Mouse (Mus musculus) limb, embryonic 11.5 days (tissue): ENCODE results near the gene Plekhg1. TPM values are rescaled to one million over a fixed set of nuclear protein-coding genes. Genes with fewer than 3 reads are reported as not detected.

ENCODE experiments used
- ATAC-seq: fragments of 200-750 bp; cut with Nextera tagmentation; 2 replicates; pipeline ENCODE4 v1.8.0; 2017; ENCODE audit warnings: low read depth; ENCODE audit not compliant: insufficient number of reproducible peaks, low FRiP score, low TSS enrichment
- DNase-seq: peaks from one replicate; pipeline ENCODE4 v3.0.0-alpha.2; 2015; ENCODE audit warnings: low spot score
- H3K27ac ChIP-seq: fragments of 300-500 bp; sonication (generic); replicated peaks from 2 replicates; pipeline ENCODE4 v1.5.1; 2014; ENCODE audit warnings: low read depth, mild to moderate bottlenecking, low read length
- H3K27me3 ChIP-seq: fragments of 300-500 bp; sonication (generic); 2 replicates; pipeline ENCODE4 v1.6.1; 2014; ENCODE audit warnings: mild to moderate bottlenecking, low read length, mixed read lengths; ENCODE audit not compliant: control insufficient read depth, insufficient read depth
- H3K36me3 ChIP-seq: fragments of 300-500 bp; sonication (generic); 2 replicates; pipeline ENCODE4 v1.6.1; 2014; ENCODE audit warnings: mild to moderate bottlenecking, low read length, moderate library complexity, mixed read lengths; ENCODE audit not compliant: control insufficient read depth, insufficient read depth
- H3K4me1 ChIP-seq: fragments of 300-500 bp; sonication (generic); 2 replicates; pipeline ENCODE4 v1.6.1; 2014; ENCODE audit warnings: low read length, mixed read lengths; ENCODE audit not compliant: control insufficient read depth, insufficient read depth
- H3K4me2 ChIP-seq: fragments of 300-500 bp; sonication (generic); 2 replicates; pipeline ENCODE4 v1.6.1; 2014; ENCODE audit warnings: low read depth, mild to moderate bottlenecking, moderate library complexity; ENCODE audit not compliant: severe bottlenecking
- H3K4me3 ChIP-seq: fragments of 300-500 bp; sonication (generic); 2 replicates; pipeline ENCODE4 v1.5.1; 2014; ENCODE audit warnings: low read depth, low read length
- H3K9ac ChIP-seq: fragments of 300-500 bp; sonication (generic); 2 replicates; pipeline ENCODE4 v1.6.1; 2014; ENCODE audit warnings: mild to moderate bottlenecking, low read length
- H3K9me3 ChIP-seq: fragments of 300-500 bp; sonication (generic); 2 replicates; pipeline ENCODE4 v1.6.1; 2016; ENCODE audit warnings: low read length; ENCODE audit not compliant: control insufficient read depth
- WGBS: fragments of 180-500 bp; shearing (Covaris S2); extraction: QIAGEN DNeasy Blood & Tissue Kit; methylation state at CpG from one replicate; pipeline ENCODE4 v1.1.7; 2014; 5-methylcytosine and 5-hydroxymethylcytosine counted together
- polyA plus RNA-seq: library from polyadenylated mRNA; unstranded; fragments of >200 nt; fragmentation: Nextera tagmentation; extraction: Ambion mirVana; gene quantifications from 2 replicates; pipeline ENCODE4 v1.2.1, GENCODE M21; 2014

Plekhg1 gene
- polyA plus RNA-seq, 1 experiment from 2014 or later = 10.2 TPM

- H3K9me3 ChIP-seq = no peaks in the 10 kb centered on the region
- 89% methylated on average over 6 of the region's 6 CpGs for WGBS
- H3K4me1 ChIP-seq = peaks cover 13% of the 10 kb centered on the region; the same call in 1 of the 2 replicates
- ATAC-seq = no peak
- no peak overlapping the region for H3K4me2 ChIP-seq
- H3K27ac ChIP-seq = no peak overlapping the region
- H3K27me3 ChIP-seq = no peaks in the 10 kb centered on the region
- no peaks in the 10 kb centered on the region for H3K36me3 ChIP-seq
- no peak overlapping the region for H3K4me3 ChIP-seq
- no peak overlapping the region for H3K9ac ChIP-seq
- DNase-seq = no peak
Observed at GRCm38 (mm10) chr10:3826043-3826442, 85.9 kb downstream of the Plekhg1 start.

DNA sequence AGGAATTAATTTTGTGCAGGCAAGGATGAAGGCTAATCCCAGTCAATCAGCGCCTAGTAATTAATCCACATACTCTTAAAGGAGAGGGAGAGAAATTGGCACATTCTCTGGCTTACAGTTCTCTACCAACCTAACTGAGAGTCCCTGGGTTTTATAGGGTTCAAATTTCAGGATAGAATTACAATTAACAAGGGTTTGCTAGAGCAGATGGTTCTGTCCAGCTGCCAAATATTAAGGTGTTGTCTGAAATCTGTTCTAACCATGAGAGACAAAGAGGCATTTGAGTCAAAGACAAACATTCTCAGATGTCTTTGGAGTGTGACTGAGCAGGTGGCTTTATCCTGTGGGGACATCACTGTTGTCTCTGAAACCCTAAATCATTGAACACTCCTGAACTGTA, 87.2 kb downstream of the Plekhg1 start:
- no peak overlapping the region for H3K4me2 ChIP-seq
- ATAC-seq (no peak), DNase-seq (no peak)
- peaks cover 13% of the 10 kb centered on the region; the same call in 1 of the 2 replicates for H3K4me1 ChIP-seq
- H3K36me3 ChIP-seq = no peaks in the 10 kb centered on the region
- H3K27ac ChIP-seq = no peak overlapping the region
- no peaks in the 10 kb centered on the region for H3K27me3 ChIP-seq
- WGBS = 59% methylated on average over 1 of the region's 1 CpGs
- no peak overlapping the region for H3K9ac ChIP-seq
- H3K4me3 ChIP-seq = no peak overlapping the region
- no peaks in the 10 kb centered on the region for H3K9me3 ChIP-seq

DNA sequence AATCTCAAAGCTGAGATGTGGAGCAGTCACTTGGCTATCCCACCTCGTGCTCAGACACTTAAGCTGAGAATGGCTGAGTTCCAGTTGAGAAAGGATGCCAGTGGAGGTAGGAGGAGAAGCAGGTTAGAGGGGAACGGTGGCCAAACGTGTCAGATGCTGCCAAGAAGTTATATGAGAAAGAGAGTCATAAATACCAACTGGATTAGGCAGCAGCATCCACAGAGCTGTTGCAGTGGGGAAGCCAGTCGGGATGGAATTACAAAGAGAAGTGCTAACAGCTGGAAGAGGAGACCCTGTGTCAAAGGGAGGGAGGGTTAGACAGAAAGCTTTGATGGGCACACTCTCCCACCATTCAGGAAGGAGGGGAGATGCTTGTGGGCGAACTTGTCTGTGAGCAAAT, 89.3 kb downstream of the Plekhg1 start:
- no peak overlapping the region for H3K9ac ChIP-seq
- H3K9me3 ChIP-seq = no peaks in the 10 kb centered on the region
- no peaks in the 10 kb centered on the region for H3K36me3 ChIP-seq
- no peaks in the 10 kb centered on the region for H3K27me3 ChIP-seq
- no peak for DNase-seq
- H3K4me3 ChIP-seq = no peak overlapping the region
- no peak overlapping the region for H3K4me2 ChIP-seq
- 17% methylated on average over 5 of the region's 5 CpGs for WGBS
- ATAC-seq = no peak
- H3K27ac ChIP-seq = no peak overlapping the region
- H3K4me1 ChIP-seq = peaks cover 13% of the 10 kb centered on the region; the same call in 1 of the 2 replicates

DNA sequence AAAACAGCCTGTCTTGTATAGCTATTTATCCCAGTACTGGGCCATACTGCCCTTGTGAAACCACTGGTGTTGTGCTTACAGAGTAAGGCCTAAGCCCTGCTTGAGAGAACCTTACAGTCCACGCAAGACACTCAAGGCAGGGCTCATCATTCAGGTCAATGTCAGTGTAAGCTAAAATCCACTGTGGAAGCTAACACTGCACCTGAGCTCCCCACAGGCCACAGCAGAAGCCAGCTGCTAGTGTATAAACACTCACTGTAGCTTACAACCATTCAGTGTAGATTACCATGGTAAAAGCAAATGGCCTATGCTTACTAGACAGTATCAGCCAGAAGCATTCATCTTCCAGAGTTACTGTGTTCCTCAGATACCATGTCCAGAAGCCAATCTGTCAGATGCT, 90.5 kb downstream of the Plekhg1 start:
- H3K4me3 ChIP-seq = no peak overlapping the region
- no peaks in the 10 kb centered on the region for H3K9me3 ChIP-seq
- ATAC-seq (no peak), DNase-seq (no peak)
- no peak overlapping the region for H3K4me2 ChIP-seq
- H3K27ac ChIP-seq = no peak overlapping the region
- no peaks in the 10 kb centered on the region for H3K27me3 ChIP-seq
- peaks cover 13% of the 10 kb centered on the region; the same call in 1 of the 2 replicates for H3K4me1 ChIP-seq
- H3K36me3 ChIP-seq = no peaks in the 10 kb centered on the region
- H3K9ac ChIP-seq = no peak overlapping the region
- WGBS = 97% methylated on average over 1 of the region's 1 CpGs

DNA sequence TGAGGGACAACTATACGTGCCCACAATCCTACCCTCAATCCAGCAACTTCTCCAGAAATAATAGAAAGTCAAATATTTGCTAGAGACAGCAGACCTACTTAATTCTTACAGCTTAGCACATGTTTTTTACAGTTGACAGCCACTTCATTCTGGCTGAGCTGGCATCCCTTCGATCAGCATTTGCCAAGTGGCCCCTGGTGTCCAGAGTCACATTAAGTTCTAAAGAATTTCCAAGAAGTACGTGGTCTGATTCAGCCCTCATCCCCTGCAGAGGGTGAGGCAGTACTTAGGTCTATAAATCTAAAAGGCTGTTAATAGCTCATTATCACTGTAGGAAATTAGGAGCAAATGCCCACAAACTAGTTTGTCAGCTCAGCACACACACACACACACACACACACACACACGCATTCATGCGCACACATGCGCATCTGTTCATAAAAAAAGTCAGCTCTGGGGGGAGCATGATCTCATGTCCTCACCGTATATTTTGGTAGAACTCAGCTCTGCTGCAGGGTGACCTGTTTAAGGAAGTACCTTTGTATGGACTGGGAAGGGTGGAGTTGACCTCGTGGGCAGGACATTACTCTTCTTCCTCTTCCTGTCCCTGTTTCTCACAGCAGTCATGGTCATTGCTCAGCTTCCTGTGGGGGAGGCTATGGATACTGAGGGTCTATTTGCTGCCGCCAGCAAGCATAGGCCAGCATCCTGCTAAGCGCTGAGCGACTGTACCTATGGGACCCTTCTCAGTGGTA, 91.6 kb downstream of the Plekhg1 start:
- Histone ChIP-seq H3K9me3 (no peaks in the 10 kb centered on the region), H3K27me3 (no peaks in the 10 kb centered on the region), H3K36me3 (no peaks in the 10 kb centered on the region), H3K4me2 (no peak overlapping the region), H3K4me1 (peaks cover 13% of the 10 kb centered on the region; the same call in 1 of the 2 replicates), H3K4me3 (no peak overlapping the region), H3K27ac (no peak overlapping the region), H3K9ac (no peak overlapping the region)
- WGBS = 75% methylated on average over 11 of the region's 11 CpGs
- DNase-seq = no peak
- no peak for ATAC-seq

DNA sequence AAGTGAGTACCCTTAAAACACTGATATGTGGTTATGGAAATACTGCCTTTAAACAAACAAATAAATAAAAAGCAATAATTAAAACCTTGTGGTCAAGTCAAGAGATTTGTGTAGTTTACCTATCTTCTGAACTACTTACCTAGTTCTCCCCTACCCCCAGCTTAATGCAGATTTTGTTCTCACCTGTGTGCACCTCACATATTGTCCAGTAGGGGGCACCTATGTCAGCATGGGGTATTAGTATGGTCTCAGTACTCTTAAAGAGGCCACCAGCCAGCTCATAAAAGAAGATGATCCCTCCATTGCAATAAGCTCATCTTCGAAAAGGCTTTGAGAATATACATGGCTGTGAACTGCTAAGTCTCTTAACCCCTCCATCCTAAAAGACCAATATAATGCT, 93.9 kb downstream of the Plekhg1 start:
- 80% methylated on average over 1 of the region's 1 CpGs for WGBS
- no peaks in the 10 kb centered on the region for H3K36me3 ChIP-seq
- no peak overlapping the region for H3K4me3 ChIP-seq
- no peak overlapping the region for H3K27ac ChIP-seq
- no peak for DNase-seq
- no peaks in the 10 kb centered on the region for H3K27me3 ChIP-seq
- no peak overlapping the region for H3K9ac ChIP-seq
- H3K4me2 ChIP-seq = no peak overlapping the region
- no peak for ATAC-seq
- peaks cover 6% of the 10 kb centered on the region; the same call in 1 of the 2 replicates for H3K4me1 ChIP-seq
- H3K9me3 ChIP-seq = no peaks in the 10 kb centered on the region

GRCm38 (mm10) chr10:3834678-3835077, 94.5 kb downstream of the Plekhg1 start:
- H3K4me1 ChIP-seq = peaks cover 3% of the 10 kb centered on the region; the same call in 1 of the 2 replicates
- H3K4me2 ChIP-seq = no peak overlapping the region
- no peaks in the 10 kb centered on the region for H3K27me3 ChIP-seq
- 70% methylated on average over 7 of the region's 7 CpGs for WGBS
- no peak overlapping the region for H3K27ac ChIP-seq
- no peaks in the 10 kb centered on the region for H3K36me3 ChIP-seq
- no peak overlapping the region for H3K4me3 ChIP-seq
- H3K9ac ChIP-seq = no peak overlapping the region
- no peak for DNase-seq
- no peaks in the 10 kb centered on the region for H3K9me3 ChIP-seq
- no peak for ATAC-seq

GRCm38 (mm10) chr10:3835616-3836015, 95.5 kb downstream of the Plekhg1 start:
- H3K36me3 ChIP-seq = no peaks in the 10 kb centered on the region
- no peak overlapping the region for H3K27ac ChIP-seq
- H3K9me3 ChIP-seq = no peaks in the 10 kb centered on the region
- no peak overlapping the region for H3K4me2 ChIP-seq
- H3K4me3 ChIP-seq = no peak overlapping the region
- H3K27me3 ChIP-seq = no peaks in the 10 kb centered on the region
- no peaks in the 10 kb centered on the region for H3K4me1 ChIP-seq
- H3K9ac ChIP-seq = no peak overlapping the region
- WGBS = 29% methylated on average over 10 of the region's 10 CpGs
- no peak for DNase-seq
- ATAC-seq = no peak
